Mouse (Mus musculus) layer of hippocampus, adult 9-11 months (tissue): ENCODE results near the gene Rpp30.

Source experiments
- DNase-seq: peaks from one replicate; pipeline ENCODE4 v3.0.0; 2022

The Rpp30 gene

GRCm38 (mm10) chr19:36083262-36084225 is at the start of gene Rpp30:
TSS of gene Rpp30 (plus strand) at chr19:36083716.
- DNase-seq = peak; percentile 91

- DNase-seq = no peak
Observed at GRCm38 (mm10) chr19:36046046-36046445, 37.5 kb upstream of the Rpp30 start.

- no peak for DNase-seq
Observed at GRCm38 (mm10) chr19:36056502-36057221, 26.9 kb upstream of the Rpp30 start.

- DNase-seq = peak; percentile 16
Observed at GRCm38 (mm10) chr19:36057231-36057811, 26.2 kb upstream of the Rpp30 start, which contains the start of gene Htr7. TSS of gene Htr7 (minus strand) at chr19:36057507.

GRCm38 (mm10) chr19:36062801-36063529 is 20.6 kb upstream of the Rpp30 start:
- DNase-seq = no peak

GRCm38 (mm10) chr19:36082606-36083261 is 782 bp upstream of the Rpp30 start:
- DNase-seq = peak; percentile 28

GRCm38 (mm10) chr19:36090781-36091180 is 7.3 kb downstream of the Rpp30 start:
- no peak for DNase-seq

GRCm38 (mm10) chr19:36097194-36097593 is 13.7 kb downstream of the Rpp30 start:
- DNase-seq = no peak

- DNase-seq = no peak
Observed at GRCm38 (mm10) chr19:36098265-36098664, 14.7 kb downstream of the Rpp30 start.

GRCm38 (mm10) chr19:36098916-36099315 is 15.4 kb downstream of the Rpp30 start:
- no peak for DNase-seq

GRCm38 (mm10) chr19:36103909-36104308 is 20.4 kb downstream of the Rpp30 start:
- no peak for DNase-seq

- DNase-seq = peak; percentile 13
Observed at GRCm38 (mm10) chr19:36109318-36109944, 25.9 kb downstream of the Rpp30 start.

- DNase-seq = no peak
Observed at GRCm38 (mm10) chr19:36110465-36110864, 26.9 kb downstream of the Rpp30 start.

GRCm38 (mm10) chr19:36111054-36111895 is 27.8 kb downstream of the Rpp30 start:
- DNase-seq = no peak

- peak; percentile 42 for DNase-seq
Observed at GRCm38 (mm10) chr19:36112007-36112406, 28.5 kb downstream of the Rpp30 start.

- no peak for DNase-seq
Observed at GRCm38 (mm10) chr19:36116185-36116584, 32.7 kb downstream of the Rpp30 start.

GRCm38 (mm10) chr19:36119219-36119618 is 35.7 kb downstream of the Rpp30 start:
- no peak for DNase-seq

GRCm38 (mm10) chr19:36119783-36120471 is 36.4 kb downstream of the Rpp30 start, which contains the start of gene Ankrd1:
TSS of gene Ankrd1 (minus strand) at chr19:36120099.
- DNase-seq = no peak

GRCm38 (mm10) chr19:36124203-36124602 is 40.7 kb downstream of the Rpp30 start:
- no peak for DNase-seq

GRCm38 (mm10) chr19:36128440-36128839 is 44.9 kb downstream of the Rpp30 start:
- no peak for DNase-seq
